ENCODE assay signal across 19 mouse cellular contexts in genomic region chr3:81750164-81750563, GRCm38 (mm10).
"Had no signal": no experiment of that assay in that cellular context is flagged by ENCODE, and none has a peak within 500 bp of the region (broad histone marks: within the 10 kb centered on the region; RNA-seq: fewer than 3 reads in every experiment).

No protein-coding gene starts in this region.

- H3K4me3 ChIP-seq: lung, embryonic 15.5 days; megakaryocyte, embryonic 14.5 days; midbrain, embryonic 13.5 days; midbrain, embryonic 15.5 days; neural tube, embryonic 12.5 days had no signal

- H3K4me1 ChIP-seq: lung, embryonic 15.5 days; megakaryocyte, embryonic 14.5 days; midbrain, embryonic 13.5 days; midbrain, embryonic 15.5 days; neural tube, embryonic 12.5 days had no signal

- H3K9ac ChIP-seq: liver, postnatal 0 days; lung, embryonic 15.5 days; midbrain, embryonic 13.5 days; midbrain, embryonic 15.5 days; neural tube, embryonic 12.5 days had no signal

- DNase-seq: liver, postnatal 0 days; lung, adult 2 months; lung, postnatal 14 days; lung, postnatal 36 days; right cerebral cortex, adult 18-20 months; right cerebral cortex, postnatal 25 days; right cerebral cortex, postnatal 4 days; spleen, adult 18-20 months; thymus, adult 18-20 months; thymus, postnatal 14 days; thymus, postnatal 36 days had no signal

- H3K9me3 ChIP-seq: lung, embryonic 15.5 days; megakaryocyte, embryonic 14.5 days; midbrain, embryonic 13.5 days; midbrain, embryonic 15.5 days; neural tube, embryonic 12.5 days had no signal

- ATAC-seq: liver, postnatal 0 days; lung, postnatal 0 days; midbrain, embryonic 13.5 days; midbrain, embryonic 15.5 days had no signal

- H3K27ac ChIP-seq: lung, embryonic 15.5 days; macrophage; midbrain, embryonic 13.5 days; midbrain, embryonic 15.5 days; neural tube, embryonic 12.5 days had no signal

- H3K4me2 ChIP-seq: lung, embryonic 15.5 days; midbrain, embryonic 11.5 days; midbrain, embryonic 13.5 days; midbrain, embryonic 15.5 days; neural tube, embryonic 12.5 days had no signal

- H3K27me3 ChIP-seq: lung, embryonic 15.5 days; megakaryocyte, embryonic 14.5 days; midbrain, embryonic 13.5 days; midbrain, embryonic 15.5 days; neural tube, embryonic 12.5 days had no signal

- H3K36me3 ChIP-seq: lung, embryonic 15.5 days; midbrain, embryonic 13.5 days; midbrain, embryonic 15.5 days; neural tube, embryonic 12.5 days had no signal
